In the genomic region with DNA sequence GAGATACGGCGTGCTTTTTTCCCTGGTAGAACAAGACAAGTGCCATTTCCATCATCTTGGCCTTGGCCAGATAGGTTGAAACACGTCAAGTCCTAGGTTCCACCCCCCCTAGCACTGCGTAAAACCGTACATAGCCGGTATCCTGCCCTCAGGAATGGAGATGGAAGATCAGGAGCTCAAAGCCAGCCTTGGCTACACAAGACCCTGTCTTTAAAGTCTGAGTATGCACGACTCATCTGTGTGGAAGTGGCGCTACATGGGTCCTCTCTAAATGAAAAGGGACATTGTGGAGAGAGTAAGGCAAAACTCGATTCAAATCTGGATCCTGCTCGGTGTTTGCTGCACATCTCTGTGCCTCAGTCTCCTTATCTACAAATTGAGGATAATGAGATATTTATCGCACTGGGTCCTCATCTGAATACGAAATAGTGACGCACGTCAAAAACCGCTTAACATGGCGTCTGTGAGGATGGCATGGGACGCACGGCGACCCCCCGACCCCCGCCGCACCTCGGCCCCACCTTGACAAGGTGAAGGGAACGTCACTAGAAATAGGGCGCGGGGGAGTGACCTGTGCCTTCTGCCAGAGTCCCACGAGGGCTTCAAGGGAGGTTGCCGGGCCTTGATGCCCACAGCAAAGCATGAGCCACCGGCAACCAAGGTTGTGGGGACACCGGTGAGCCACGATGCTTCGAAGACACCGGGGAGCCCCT, we compare ENCODE assay signal across 9 mouse cellular contexts. TPM values are rescaled to one million over a fixed set of nuclear protein-coding genes. Genes with fewer than 3 reads are reported as not detected.
DNase-seq lines count a peak whose midpoint lies in the region; ATAC-seq lines count a peak whose summit lies in the region.
"Had no signal": no experiment of that assay in that cellular context is flagged by ENCODE, and none has a peak within 500 bp of the region (broad histone marks: within the 10 kb centered on the region; RNA-seq: fewer than 3 reads in every experiment).

No protein-coding gene starts in this region.

- H3K36me3 ChIP-seq in lung, embryonic 16.5 days (ENCODE audit: control insufficient read depth, insufficient read depth, low read length): peaks cover 5% of the 10 kb centered on the region; the same call in 1 of the 2 replicates
- H3K36me3 ChIP-seq in hindbrain, embryonic 14.5 days (replicated peaks; ENCODE audit: control insufficient read depth, insufficient read depth): peaks cover 29% of the 10 kb centered on the region
- peaks cover 16% of the 10 kb centered on the region for H3K36me3 ChIP-seq in midbrain, embryonic 13.5 days

- H3K27me3 ChIP-seq in lung, embryonic 16.5 days (ENCODE audit: control insufficient read depth, insufficient read depth, low read depth, low read length): no peaks in the 10 kb centered on the region
- H3K27me3 ChIP-seq in hindbrain, embryonic 14.5 days (ENCODE audit: control insufficient read depth, insufficient read depth, low read length): no peaks in the 10 kb centered on the region
- no peaks in the 10 kb centered on the region for H3K27me3 ChIP-seq in midbrain, embryonic 13.5 days

- peak overlapping the region; percentile 96 for H3K4me3 ChIP-seq in lung, embryonic 16.5 days (ENCODE audit: low read length)
- H3K4me3 ChIP-seq in hindbrain, embryonic 14.5 days (replicated peaks; ENCODE audit: low read length): peak overlapping the region; percentile 73
- H3K4me3 ChIP-seq in midbrain, embryonic 13.5 days (replicated peaks): peak overlapping the region; percentile 95

- peak overlapping the region; percentile 74 for H3K4me2 ChIP-seq in lung, embryonic 16.5 days (ENCODE audit: low read depth, low read length)
- peak overlapping the region; percentile 72 for H3K4me2 ChIP-seq in hindbrain, embryonic 14.5 days (replicated peaks)
- H3K4me2 ChIP-seq in midbrain, embryonic 13.5 days (replicated peaks): peak overlapping the region; percentile 89

- H3K9me3 ChIP-seq in lung, embryonic 16.5 days (ENCODE audit: control insufficient read depth, low read length): no peaks in the 10 kb centered on the region
- H3K9me3 ChIP-seq in hindbrain, embryonic 14.5 days (ENCODE audit: control insufficient read depth, low read length): no peaks in the 10 kb centered on the region
- no peaks in the 10 kb centered on the region for H3K9me3 ChIP-seq in midbrain, embryonic 13.5 days

- 0 out of 2 replicates have a peak overlapping the region, but pooled peaks have one; percentile 16 for H3K27ac ChIP-seq in lung, embryonic 16.5 days (ENCODE audit: low read length)
- peak overlapping the region; percentile 16; the same call in 1 of the 2 replicates for H3K27ac ChIP-seq in hindbrain, embryonic 14.5 days
- H3K27ac ChIP-seq in midbrain, embryonic 13.5 days: no peak overlapping the region; the same call in 1 of the 2 replicates

- no peak for ATAC-seq in lung, embryonic 16.5 days (ENCODE audit: low read depth)
- no peak for ATAC-seq in hindbrain, embryonic 14.5 days (ENCODE audit: low FRiP score)
- no peak for ATAC-seq in midbrain, embryonic 13.5 days

- WGBS in lung, embryonic 16.5 days: 6% methylated on average over 33 of the region's 33 CpGs
- WGBS in hindbrain, embryonic 14.5 days: 11% methylated on average over 33 of the region's 33 CpGs
- WGBS in midbrain, embryonic 13.5 days: 10% methylated on average over 33 of the region's 33 CpGs

- H3K4me1 ChIP-seq in lung, embryonic 16.5 days (replicated peaks; ENCODE audit: control insufficient read depth, insufficient read depth, low read length): peaks cover 29% of the 10 kb centered on the region
- H3K4me1 ChIP-seq in hindbrain, embryonic 14.5 days (replicated peaks; ENCODE audit: control insufficient read depth, insufficient read depth, low read length): peaks cover 42% of the 10 kb centered on the region
- H3K4me1 ChIP-seq in midbrain, embryonic 13.5 days (replicated peaks): peaks cover 42% of the 10 kb centered on the region

- DNase-seq in adrenal gland, postnatal 14 days: peak; percentile 6
- DNase-seq in adrenal gland, adult 2 months: no peak
- DNase-seq in lung, postnatal 25 days (ENCODE audit: low spot score): no peak
- DNase-seq in hindbrain, embryonic 14.5 days (ENCODE audit: low spot score): peak; percentile 30
- DNase-seq in adrenal gland, adult (ENCODE audit: inconsistent age in 2 of 2, low spot score in 1 of 2): no peak
- no peak for DNase-seq in frontal cortex, postnatal 14 days (ENCODE audit: low spot score in 2 of 2)

- peak overlapping the region; percentile 90 for H3K9ac ChIP-seq in lung, embryonic 16.5 days (ENCODE audit: low read length)
- H3K9ac ChIP-seq in hindbrain, embryonic 14.5 days: peak overlapping the region; percentile 81
- peak overlapping the region; percentile 90 for H3K9ac ChIP-seq in midbrain, embryonic 13.5 days (replicated peaks)

RNA-seq across cellular contexts. Expression of gene Ddx24, which starts 0.5 kb away (rescaled TPM):
- 92.3 and 99.1 TPM in 2 replicates for total RNA-seq in adrenal gland, postnatal 14 days (2021)
- total RNA-seq in adrenal gland, adult 2 months (2021): 100 to 1,000 TPM; 116 to 132 TPM
- 29.0 and 38.9 TPM in 2 replicates for polyA plus RNA-seq in adrenal gland, adult 2 months (2012; rRNA removed)
- 82.1 and 90.0 TPM in 2 replicates for polyA plus RNA-seq in lung, embryonic 16.5 days (2015; fragmentation: Nextera tagmentation; extraction: Ambion mirVana)
- 142 and 149 TPM in 2 replicates for polyA plus RNA-seq in hindbrain, embryonic 14.5 days (2014; fragmentation: Nextera tagmentation; extraction: Ambion mirVana)
- 138 and 163 TPM in 2 replicates for polyA plus RNA-seq in midbrain, embryonic 13.5 days (2015; fragmentation: Nextera tagmentation; extraction: Ambion mirVana)

RNA-seq across cellular contexts. Expression of gene Ifi27, which starts 8.8 kb away (rescaled TPM):
- total RNA-seq in adrenal gland, postnatal 14 days (2021): 1,163 and 1,199 TPM in 2 replicates
- 1,000 to 10,000 TPM in 1 of 2 experiments, 100 to 1,000 TPM in 1; 923 to 1,715 TPM for total RNA-seq in adrenal gland, adult 2 months (2021)
- polyA plus RNA-seq in adrenal gland, adult 2 months (2012; rRNA removed): 1,448 and 1,459 TPM in 2 replicates
- 55.8 and 60.2 TPM in 2 replicates for polyA plus RNA-seq in lung, embryonic 16.5 days (2015; fragmentation: Nextera tagmentation; extraction: Ambion mirVana)
- 8.3 and 10.4 TPM in 2 replicates for polyA plus RNA-seq in hindbrain, embryonic 14.5 days (2014; fragmentation: Nextera tagmentation; extraction: Ambion mirVana)
- polyA plus RNA-seq in midbrain, embryonic 13.5 days (2015; fragmentation: Nextera tagmentation; extraction: Ambion mirVana): 5.2 and 6.2 TPM in 2 replicates

RNA-seq across cellular contexts. Expression of gene 9330161L09Rik, which starts 17.6 kb away (rescaled TPM):
- total RNA-seq in adrenal gland, postnatal 14 days (2021): 0.90 and 0.93 TPM in 2 replicates
- 1 to 10 TPM in 1 of 2 experiments, under 1 TPM in 1; 0.98 to 2.2 TPM for total RNA-seq in adrenal gland, adult 2 months (2021)
- polyA plus RNA-seq in adrenal gland, adult 2 months (2012; rRNA removed): 0.39 and 0.70 TPM in 2 replicates
- 0.30 TPM in 1 of 2 replicates, not detected in the other for polyA plus RNA-seq in lung, embryonic 16.5 days (2015; fragmentation: Nextera tagmentation; extraction: Ambion mirVana)
- 1.4 and 1.8 TPM in 2 replicates for polyA plus RNA-seq in hindbrain, embryonic 14.5 days (2014; fragmentation: Nextera tagmentation; extraction: Ambion mirVana)
- polyA plus RNA-seq in midbrain, embryonic 13.5 days (2015; fragmentation: Nextera tagmentation; extraction: Ambion mirVana): 0.68 and 1.2 TPM in 2 replicates

RNA-seq across cellular contexts. Expression of gene Ifi27l2a, which starts 18.3 kb away (rescaled TPM):
- total RNA-seq in adrenal gland, postnatal 14 days (2021): 15.4 and 19.7 TPM in 2 replicates
- total RNA-seq in adrenal gland, adult 2 months (2021): 1,000 to 10,000 TPM in 1 of 2 experiments, 100 to 1,000 TPM in 1; 340 to 1,466 TPM
- 539 and 2,543 TPM in 2 replicates for polyA plus RNA-seq in adrenal gland, adult 2 months (2012; rRNA removed)
- 6.9 and 11.5 TPM in 2 replicates for polyA plus RNA-seq in lung, embryonic 16.5 days (2015; fragmentation: Nextera tagmentation; extraction: Ambion mirVana)
- 3.7 and 4.7 TPM in 2 replicates for polyA plus RNA-seq in hindbrain, embryonic 14.5 days (2014; fragmentation: Nextera tagmentation; extraction: Ambion mirVana)
- 3.0 and 6.2 TPM in 2 replicates for polyA plus RNA-seq in midbrain, embryonic 13.5 days (2015; fragmentation: Nextera tagmentation; extraction: Ambion mirVana)

RNA-seq across cellular contexts. Expression of gene Ifi27l2b, which starts 31.9 kb away (rescaled TPM):
- not detected in 2 replicates for total RNA-seq in adrenal gland, postnatal 14 days (2021)
- total RNA-seq in adrenal gland, adult 2 months (2021): not detected
- not detected in 2 replicates for polyA plus RNA-seq in adrenal gland, adult 2 months (2012; rRNA removed)
- polyA plus RNA-seq in lung, embryonic 16.5 days (2015; fragmentation: Nextera tagmentation; extraction: Ambion mirVana): not detected in 2 replicates
- polyA plus RNA-seq in hindbrain, embryonic 14.5 days (2014; fragmentation: Nextera tagmentation; extraction: Ambion mirVana): not detected in 2 replicates
- polyA plus RNA-seq in midbrain, embryonic 13.5 days (2015; fragmentation: Nextera tagmentation; extraction: Ambion mirVana): not detected in 2 replicates
- polyA plus RNA-seq: frontal cortex, adult 2 months had no signal

Comparison
In these comparisons a context has a peak if more than half of its experiments do, and no peak if none do; other contexts are left out.
1. DNase-seq: peak in adrenal gland, postnatal 14 days (single experiment) and hindbrain, embryonic 14.5 days (single experiment); none in adrenal gland, adult 2 months (single experiment), lung, postnatal 25 days (single experiment), adrenal gland, adult (0 of 2) and frontal cortex, postnatal 14 days (0 of 2).
2. RNA of gene Ifi27, which starts 8.8 kb away (polyA plus RNA-seq): 1,448 to 1,459 TPM in adrenal gland, adult 2 months; 55.8 to 60.2 TPM in lung, embryonic 16.5 days, 8.3 to 10.4 TPM in hindbrain, embryonic 14.5 days and 5.2 to 6.2 TPM in midbrain, embryonic 13.5 days; every median in the first group is over 10 times any median in the second.
3. Peak in every context shown above with its lines, with median percentiles within 50 percentile points of each other: H3K4me2 ChIP-seq, H3K4me3 ChIP-seq and H3K9ac ChIP-seq.